Mouse (Mus musculus): ENCODE measurements around the gene Tmem256.

DNA sequence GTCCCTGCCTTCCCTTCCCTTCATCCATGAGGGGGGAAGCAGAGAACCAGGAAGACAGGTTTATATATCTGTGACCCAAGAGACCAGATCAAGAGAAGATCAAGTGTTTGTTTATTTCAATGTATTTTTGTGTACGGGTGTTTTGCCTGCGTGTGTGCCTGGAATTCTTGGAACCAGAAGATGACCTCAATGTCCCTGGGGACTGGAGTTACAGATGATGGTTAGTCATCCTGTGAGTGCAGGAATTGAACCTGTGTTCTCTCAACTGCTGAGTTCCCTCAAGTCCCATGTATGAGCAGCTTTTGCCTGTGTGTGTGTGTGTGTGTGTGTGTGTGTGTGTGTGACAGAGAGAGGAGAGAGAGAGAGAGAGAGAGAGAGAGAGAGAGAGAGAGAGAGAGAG lies 30.7 kb upstream of the Tmem256 start:
- TF ChIP-seq CTCF (IDR thresholded peaks at IDR 0.05; ENCODE audit: low read depth) (no peak), EP300 (IDR thresholded peaks at IDR 0.05; ENCODE audit: low read depth) (no peak)

All from heart, postnatal 0 days (tissue).